Mouse (Mus musculus) telencephalon, adult 2 months (tissue): Measurements from ENCODE around the gene Cul9.
"Not testable (repeated sequence)": the region's sequence is repeated elsewhere in the genome, so short reads cannot be mapped to it uniquely, and the experiment has no call there.

Experiments
- DNase-seq: peaks from one replicate; pipeline ENCODE4 v3.0.0-alpha.2; 2011; ENCODE audit warnings: low read depth, low spot score

The Cul9 gene

DNA sequence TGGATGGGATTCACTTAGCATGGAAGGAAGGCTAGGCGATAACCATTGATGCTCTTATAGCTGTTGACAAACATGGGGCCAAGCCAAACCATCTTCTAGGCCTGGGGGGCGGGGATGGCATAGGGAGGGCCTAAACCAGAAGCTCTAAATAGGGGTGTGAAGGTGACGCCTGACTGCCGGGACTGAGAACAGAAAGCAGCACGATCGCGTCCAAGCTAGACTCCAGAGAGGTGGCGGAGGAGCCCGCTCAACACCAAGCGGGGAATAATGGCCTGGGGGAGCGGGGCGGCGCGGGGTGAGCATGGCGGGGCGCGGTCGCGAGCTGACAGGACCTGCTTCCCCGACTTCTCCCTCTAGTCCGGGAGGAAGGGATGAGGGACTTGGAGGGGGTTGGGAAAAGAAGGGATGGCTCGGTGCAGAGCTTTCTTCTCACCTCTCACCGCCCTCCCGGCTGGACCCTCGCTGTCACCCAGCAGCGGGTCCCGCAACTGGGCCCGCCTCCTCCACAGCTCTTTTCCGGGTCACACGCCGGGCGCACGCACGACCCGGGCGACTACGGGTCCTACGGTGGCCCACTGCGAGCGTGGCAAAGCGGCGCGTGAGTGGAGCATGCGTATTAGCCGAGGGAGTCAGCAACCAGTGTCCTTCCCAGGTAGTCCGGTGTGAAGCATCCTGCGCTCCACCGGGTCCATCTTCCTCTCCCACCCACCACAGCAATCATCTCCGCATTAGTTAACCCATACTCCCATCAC lies at the start of gene Cul9:
Cul9 (minus strand) TSS at position 576 of the 752 bp plus-strand sequence.
- DNase-seq: peak; percentile 86

GRCm38 (mm10) chr17:46595336-46595735 lies 49.1 kb upstream of the Cul9 start:
- peak; percentile 38 for DNase-seq

DNA sequence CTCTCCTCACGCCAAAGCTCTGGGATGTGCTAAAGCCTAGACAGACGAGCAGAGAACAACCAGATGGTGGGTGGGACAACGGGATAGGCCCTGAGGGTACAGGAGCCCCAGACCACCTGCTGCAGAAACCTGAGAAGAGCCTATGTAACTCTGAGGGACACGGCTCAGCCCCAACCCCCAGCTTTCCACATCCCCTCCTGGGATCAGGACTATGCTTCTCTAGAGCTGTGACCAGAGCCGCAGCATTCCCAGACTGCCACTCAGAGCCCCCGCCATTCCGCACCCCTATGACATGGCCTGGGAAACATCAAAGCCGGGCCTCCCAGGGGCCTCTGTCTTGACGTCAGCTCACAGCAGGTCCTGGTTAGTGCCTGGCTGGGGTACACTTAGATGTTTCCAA lies 48.4 kb upstream of the Cul9 start:
- no peak for DNase-seq

DNA sequence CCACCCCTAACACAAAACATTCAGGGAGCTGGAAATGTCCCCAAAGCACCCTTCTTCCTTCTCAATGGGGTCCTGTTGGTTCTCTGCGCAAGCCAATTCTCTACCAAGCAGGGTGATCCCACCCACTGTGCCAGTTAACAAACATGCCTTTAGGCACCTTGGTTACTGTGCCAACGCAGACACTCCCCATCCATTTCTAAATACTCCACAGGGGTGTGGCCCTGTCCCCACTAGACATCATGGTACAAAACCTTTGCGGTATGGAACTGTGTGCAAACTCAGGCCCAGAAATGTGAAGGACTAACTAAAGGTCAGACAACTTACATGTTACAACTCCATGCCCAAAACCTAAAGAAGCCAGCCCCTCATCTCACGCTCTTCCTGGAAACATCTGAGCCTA lies 46.9 kb upstream of the Cul9 start:
- DNase-seq: no peak

- no peak for DNase-seq
Measured at GRCm38 (mm10) chr17:46591406-46591805, 45.2 kb upstream of the Cul9 start.

GRCm38 (mm10) chr17:46590439-46590838 lies 44.3 kb upstream of the Cul9 start:
- no peak for DNase-seq

DNA sequence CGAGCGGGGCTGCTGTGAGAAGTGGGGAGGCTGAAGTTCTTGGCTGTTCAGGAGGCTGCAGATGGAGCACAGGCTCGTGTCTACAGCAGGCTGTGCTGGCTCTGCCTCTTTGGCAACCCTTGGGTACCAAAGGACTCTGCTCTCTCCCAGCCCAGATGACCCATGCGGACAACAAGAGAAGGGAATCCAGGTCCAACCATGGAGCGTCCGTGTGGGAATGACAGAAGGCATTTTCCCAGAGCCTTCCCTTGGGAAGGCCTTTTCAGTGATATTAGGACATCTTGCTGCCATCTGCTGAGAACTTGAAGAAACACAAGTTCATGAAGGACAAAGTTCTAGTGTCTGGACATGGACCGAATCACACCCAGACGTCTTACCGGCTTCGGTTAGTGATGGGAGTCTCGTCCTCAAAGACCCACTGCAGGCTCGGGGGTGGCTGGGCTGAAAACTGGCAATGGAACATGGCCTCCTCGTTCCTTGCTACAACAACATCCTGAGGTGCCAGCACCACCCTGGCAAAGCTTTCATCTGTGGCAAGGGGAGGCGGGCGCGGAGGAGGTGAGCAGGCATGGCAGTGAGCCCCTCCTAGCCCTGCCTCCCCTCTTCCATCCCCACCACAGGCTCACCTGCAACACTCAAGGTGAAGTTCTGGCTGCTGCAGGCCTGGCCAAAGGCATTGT lies 43.6 kb upstream of the Cul9 start:
- no peak for DNase-seq

DNA sequence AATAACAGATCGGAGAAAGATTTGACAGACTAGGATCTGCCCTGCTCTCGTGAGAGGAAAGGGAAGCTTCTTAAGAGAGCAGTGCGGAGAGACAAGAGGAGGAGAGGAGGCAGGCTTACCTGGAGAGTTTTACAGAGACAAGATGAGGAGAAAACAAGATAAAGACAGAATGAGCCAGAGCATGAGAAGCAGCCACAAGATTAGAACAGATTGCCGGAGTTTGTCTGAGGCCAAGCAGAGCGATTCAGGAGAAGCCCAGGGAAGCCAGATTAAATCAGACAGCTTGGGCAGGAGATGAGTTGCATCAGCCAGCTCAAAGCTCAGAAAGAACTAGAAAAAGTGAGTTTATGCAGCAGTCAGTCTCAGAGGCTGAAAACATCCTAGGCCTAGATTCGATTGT lies 42.7 kb upstream of the Cul9 start:
- DNase-seq: no peak

DNA sequence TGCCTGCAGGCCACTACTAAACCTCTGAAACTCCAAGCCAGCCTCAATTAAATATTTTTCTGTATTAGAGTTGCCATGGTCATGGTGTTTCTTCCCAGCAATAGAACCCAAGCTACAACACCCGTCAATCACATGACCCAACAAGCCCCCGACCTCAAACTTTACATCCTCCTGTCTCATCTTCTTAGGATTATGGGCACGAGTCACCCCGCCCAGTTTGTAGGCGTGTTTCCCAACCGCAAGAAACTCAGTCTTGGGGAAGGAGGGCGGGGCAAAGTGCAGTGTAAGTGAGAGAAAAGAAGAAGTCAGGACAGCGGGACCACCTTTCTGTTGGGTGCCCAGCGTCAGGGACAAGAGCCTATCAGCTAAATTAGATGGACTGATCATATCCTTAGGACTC lies 42.0 kb upstream of the Cul9 start:
- DNase-seq: no peak

- no peak for DNase-seq
Measured at GRCm38 (mm10) chr17:46586327-46586726, 40.1 kb upstream of the Cul9 start.

DNA sequence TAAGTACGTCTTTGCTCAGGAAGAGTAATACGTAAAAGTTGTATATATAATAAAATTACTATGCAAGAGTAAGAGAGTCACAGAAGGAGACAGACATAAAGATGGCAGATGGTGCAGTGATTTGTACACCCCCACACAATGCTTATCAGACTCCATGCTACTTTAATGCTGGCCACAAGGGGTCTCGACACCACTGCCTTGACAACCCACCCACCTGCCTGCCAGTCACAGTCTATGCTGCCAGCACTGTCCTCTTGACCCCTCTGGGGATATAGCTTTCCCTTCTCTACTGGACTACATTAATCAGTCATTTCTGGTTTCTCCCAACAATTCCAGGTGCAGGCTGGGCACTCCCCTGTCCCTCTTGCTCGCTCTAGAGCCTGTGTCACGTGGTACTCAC lies 32.5 kb upstream of the Cul9 start:
- no peak for DNase-seq

GRCm38 (mm10) chr17:46576070-46576469 lies 29.9 kb upstream of the Cul9 start:
- DNase-seq: no peak

DNA sequence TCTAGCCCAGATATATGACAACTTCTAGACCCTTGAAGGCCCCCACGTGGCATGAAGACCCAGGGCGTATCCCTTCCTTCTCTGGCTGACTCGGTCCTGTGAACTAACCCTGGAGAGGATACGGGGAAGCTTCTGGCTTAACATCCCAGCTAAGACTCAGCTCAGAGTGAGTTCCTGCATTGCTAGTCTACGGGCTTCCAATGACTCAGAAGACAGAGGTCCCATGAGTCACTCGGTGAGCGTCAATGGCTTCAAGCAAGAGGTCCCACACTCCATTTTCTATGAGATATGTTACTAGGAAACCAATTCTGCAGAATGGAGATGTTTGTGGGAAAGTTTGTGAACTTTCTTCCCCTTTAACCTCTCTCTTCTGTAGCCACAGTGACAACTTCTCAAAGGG lies 28.3 kb upstream of the Cul9 start:
- no peak for DNase-seq

DNA sequence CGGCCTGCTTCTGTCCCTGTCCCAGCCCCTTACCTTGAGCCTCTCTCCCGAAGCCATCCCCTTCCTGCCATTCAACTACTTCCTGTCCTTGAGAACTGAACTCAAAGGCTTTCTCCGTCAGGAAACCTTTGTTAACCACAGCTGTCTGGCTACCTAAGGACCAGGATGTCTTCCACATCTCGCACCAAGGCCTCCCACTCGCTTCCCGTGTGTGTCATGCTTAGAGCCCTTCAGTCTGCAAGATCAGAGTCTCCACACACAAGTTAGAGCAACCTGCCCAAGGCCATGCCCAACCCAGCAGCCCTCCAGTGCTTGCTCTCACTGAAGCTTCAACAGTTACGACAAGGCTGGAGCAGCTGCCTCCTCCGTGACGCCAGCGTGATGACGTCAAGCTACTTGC lies 24.8 kb upstream of the Cul9 start:
- no peak for DNase-seq

- DNase-seq: no peak
Measured at GRCm38 (mm10) chr17:46559146-46559545, 13.0 kb upstream of the Cul9 start.

DNA sequence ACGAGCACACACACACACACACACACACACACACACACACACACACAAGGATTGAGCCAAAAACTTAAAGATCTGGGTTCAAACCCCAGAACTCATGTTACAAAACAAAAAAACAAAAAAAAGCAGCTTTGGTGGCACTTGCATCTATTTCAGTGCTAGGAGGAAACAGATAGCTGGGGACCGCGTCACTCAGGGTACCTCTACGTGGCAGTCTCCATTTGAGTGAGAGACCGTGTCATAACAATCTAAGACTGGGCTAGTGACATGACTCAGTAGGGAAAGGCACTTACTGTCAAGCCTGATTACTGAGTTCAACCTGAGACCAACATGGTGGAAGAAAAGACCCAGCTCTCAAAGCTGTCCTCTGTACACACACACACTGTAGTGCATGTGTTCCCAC lies 12.0 kb upstream of the Cul9 start:
- no peak for DNase-seq

GRCm38 (mm10) chr17:46557321-46557720 lies 11.1 kb upstream of the Cul9 start:
- not testable (repeated sequence) for DNase-seq

GRCm38 (mm10) chr17:46556584-46556945 lies 10.4 kb upstream of the Cul9 start:
- DNase-seq: no peak

- DNase-seq: peak; percentile 97
Measured at GRCm38 (mm10) chr17:46555673-46556583, 9.7 kb upstream of the Cul9 start, which contains the start of gene Srf. Gene Srf, minus strand, starts transcription at chr17:46556175.

GRCm38 (mm10) chr17:46554977-46555672 lies 8.9 kb upstream of the Cul9 start:
- no peak for DNase-seq

DNA sequence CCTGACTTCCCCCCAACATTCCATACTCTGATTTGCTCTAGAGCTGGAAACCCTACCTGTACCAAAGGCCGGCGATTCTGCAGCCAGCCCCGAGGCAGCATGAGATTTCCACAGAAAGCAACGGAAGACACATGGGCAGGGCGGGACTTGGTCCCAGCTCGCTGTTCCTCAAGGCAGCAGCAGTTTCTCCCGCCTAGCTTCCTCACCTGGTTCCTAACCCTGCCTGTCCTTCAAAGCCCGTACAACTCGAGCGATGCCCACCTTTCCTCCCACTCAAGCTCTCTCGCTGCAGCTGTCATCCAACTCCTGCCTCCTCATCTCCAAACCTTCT lies 8.4 kb upstream of the Cul9 start:
- no peak for DNase-seq

- DNase-seq: no peak
Measured at GRCm38 (mm10) chr17:46553926-46554325, 7.7 kb upstream of the Cul9 start.
